Comparison of ENCODE assay signal across 1 mouse cellular context in genomic region chr14:120076192-120076591, GRCm38 (mm10).
TF ChIP-seq lines count a peak whose summit lies in the region.

No protein-coding gene starts in this region.

TF ChIP-seq in CH12.LX, 34 proteins besides CTCF, POLR2A, EP300 and RAD21 (continued from another document):
- TF ChIP-seq USF1 (IDR thresholded peaks at IDR 0.05; ENCODE audit: low read depth, low read length): no peak
- peak; percentile 64 for TF ChIP-seq SIN3A (IDR thresholded peaks at IDR 0.05; ENCODE audit: low read length)
- TF ChIP-seq MYC (IDR thresholded peaks at IDR 0.05; ENCODE audit: low read depth, low read length): peak; percentile 71
- TF ChIP-seq TBP (conservative IDR thresholded peaks at IDR 0.05; ENCODE audit: low read depth, low read length): no peak
- TF ChIP-seq NRF1 (IDR thresholded peaks at IDR 0.05; ENCODE audit: low read depth, low read length): no peak
- no peak for TF ChIP-seq JUND (conservative IDR thresholded peaks at IDR 0.05; ENCODE audit: low read depth, low read length)
- TF ChIP-seq UBTF (IDR thresholded peaks at IDR 0.05; ENCODE audit: low read depth, low read length): no peak
- peak; percentile 63 for TF ChIP-seq MAX (IDR thresholded peaks at IDR 0.05; ENCODE audit: low read length)
- TF ChIP-seq RCOR1 (conservative IDR thresholded peaks at IDR 0.05; ENCODE audit: low read depth, low read length): no peak
- TF ChIP-seq ZMIZ1 (IDR thresholded peaks at IDR 0.05; ENCODE audit: low read depth, low read length): no peak
- no peak for TF ChIP-seq NELFE (IDR thresholded peaks at IDR 0.05; ENCODE audit: low read depth, low read length)
- TF ChIP-seq ETS1 (conservative IDR thresholded peaks at IDR 0.05; ENCODE audit: low read depth, low read length): no peak
- no peak for TF ChIP-seq CHD2 (IDR thresholded peaks at IDR 0.05; ENCODE audit: low read length)
- no peak for TF ChIP-seq MAZ (IDR thresholded peaks at IDR 0.05; ENCODE audit: low read depth, low read length)
- TF ChIP-seq MAFK (IDR thresholded peaks at IDR 0.05; ENCODE audit: insufficient replicate concordance, low read length): no peak
- no peak for TF ChIP-seq E2F4 (IDR thresholded peaks at IDR 0.05; ENCODE audit: insufficient replicate concordance, low read depth, low read length)
- TF ChIP-seq BHLHE40 (IDR thresholded peaks at IDR 0.05; ENCODE audit: low read depth, low read length): 0 out of 2 replicates have a peak, but pooled peaks have one; percentile 49
- TF ChIP-seq ZC3H11A (IDR thresholded peaks at IDR 0.05; ENCODE audit: low read depth, low read length): no peak
- no peak for TF ChIP-seq ZNF384 (IDR thresholded peaks at IDR 0.05; ENCODE audit: low read depth, low read length)
- TF ChIP-seq IRF4 (IDR thresholded peaks at IDR 0.05; ENCODE audit: low read depth, low read length): no peak
- TF ChIP-seq CHD1 (IDR thresholded peaks at IDR 0.05; ENCODE audit: low read depth, low read length): no peak
- no peak for TF ChIP-seq TCF12 (IDR thresholded peaks at IDR 0.05; ENCODE audit: low read depth, low read length)
- TF ChIP-seq JUN (IDR thresholded peaks at IDR 0.05; ENCODE audit: insufficient read depth, low read depth, low read length): no peak
- no peak for TF ChIP-seq KAT2A (IDR thresholded peaks at IDR 0.05; ENCODE audit: insufficient replicate concordance, low read length)
- no peak for TF ChIP-seq MXI1 (IDR thresholded peaks at IDR 0.05; ENCODE audit: low read depth, low read length)
- no peak for TF ChIP-seq ZKSCAN1 (IDR thresholded peaks at IDR 0.05; ENCODE audit: borderline replicate concordance, low read depth, low read length)
- TF ChIP-seq POLR2AphosphoS2 (IDR thresholded peaks at IDR 0.05; ENCODE audit: low read depth, low read length): no peak
